Mouse (Mus musculus) urinary bladder, postnatal 10 days (tissue): ENCODE results near the gene Gnai2.
A peak's percentile ranks its signal among the peaks of the same experiment; 100 is the strongest.

Source experiments
- DNase-seq: peaks from one replicate; pipeline ENCODE4 v3.0.0; 2022; ENCODE audit warnings: low spot score

The Gnai2 gene

DNA sequence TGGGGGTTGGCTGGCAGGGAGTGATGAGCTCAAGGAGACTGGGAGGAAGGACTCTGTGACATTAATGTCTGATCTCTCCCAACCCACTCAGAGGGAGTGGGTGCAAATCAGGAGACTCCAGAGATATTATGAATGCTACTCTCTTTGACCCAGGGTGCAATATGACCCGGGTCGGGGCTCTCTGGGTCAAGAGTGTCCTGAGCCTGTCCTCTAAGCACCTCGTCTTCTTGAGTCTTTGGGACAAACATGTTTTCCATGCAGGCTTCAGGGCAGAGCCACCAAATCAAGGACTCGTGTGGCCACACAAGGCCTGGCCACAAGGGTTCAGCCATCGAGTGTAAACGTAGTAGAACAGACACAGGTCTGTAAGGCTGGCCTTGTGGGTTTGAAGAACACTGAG, 22.9 kb upstream of the Gnai2 start:
- DNase-seq: no peak

DNA sequence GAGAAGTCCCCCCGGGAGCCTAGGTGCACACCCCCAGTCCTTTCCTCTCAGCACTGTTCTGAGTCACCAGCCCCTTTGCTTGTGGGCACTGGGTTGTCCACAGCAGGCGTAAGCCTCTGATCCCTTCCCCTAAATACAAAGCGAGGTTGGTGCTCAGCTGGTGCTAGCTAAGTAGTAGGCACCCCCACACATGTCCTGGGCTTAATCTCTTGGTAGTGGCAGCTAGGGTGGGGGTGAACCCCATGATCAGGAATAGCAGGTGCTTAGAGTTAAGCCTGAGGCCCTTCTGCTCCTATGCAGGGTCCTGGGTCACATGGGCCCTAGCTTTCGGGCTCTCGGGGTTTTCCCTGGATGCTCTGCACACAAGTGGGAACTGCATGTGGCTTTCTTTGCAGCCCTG, 22.0 kb upstream of the Gnai2 start:
- no peak for DNase-seq

DNA sequence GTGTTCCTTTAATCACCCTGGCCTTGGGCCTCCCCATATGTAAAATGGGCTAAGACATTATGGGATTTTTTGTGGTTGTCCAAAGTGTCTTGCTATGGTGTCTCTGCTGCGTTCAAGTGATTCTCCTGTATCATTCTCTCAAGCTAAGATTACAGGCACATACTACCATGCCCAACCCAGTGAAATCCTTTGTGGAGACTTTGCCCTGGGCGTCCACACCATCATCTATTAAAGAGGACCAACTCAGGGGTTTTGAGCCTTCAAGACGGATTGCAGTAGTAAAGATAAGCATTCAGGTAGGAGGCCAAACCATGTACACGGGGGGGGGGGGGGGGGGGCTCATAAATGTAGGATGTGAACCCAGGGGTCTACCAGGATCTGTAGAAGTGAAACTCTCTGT, 19.4 kb upstream of the Gnai2 start:
- no peak for DNase-seq

DNA sequence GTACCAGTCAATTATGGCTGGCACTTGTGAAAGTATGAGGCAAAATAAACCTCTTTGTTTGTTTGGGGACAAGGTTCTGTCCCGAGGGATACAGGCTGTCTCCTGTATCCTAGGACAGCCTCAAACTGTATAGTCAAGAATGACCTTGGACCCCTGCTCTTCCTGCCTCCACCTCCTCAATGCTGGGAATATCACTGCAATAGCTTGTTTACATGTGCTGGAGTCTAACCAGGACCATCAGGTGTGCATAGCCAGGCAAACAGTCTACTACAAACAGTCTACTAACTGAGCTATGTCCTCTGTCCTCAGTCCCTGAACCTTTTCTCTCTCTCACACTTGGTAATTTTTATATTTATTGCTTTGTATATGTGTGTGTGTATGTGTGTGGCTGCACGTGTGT, 18.3 kb upstream of the Gnai2 start:
- DNase-seq: no peak

DNA sequence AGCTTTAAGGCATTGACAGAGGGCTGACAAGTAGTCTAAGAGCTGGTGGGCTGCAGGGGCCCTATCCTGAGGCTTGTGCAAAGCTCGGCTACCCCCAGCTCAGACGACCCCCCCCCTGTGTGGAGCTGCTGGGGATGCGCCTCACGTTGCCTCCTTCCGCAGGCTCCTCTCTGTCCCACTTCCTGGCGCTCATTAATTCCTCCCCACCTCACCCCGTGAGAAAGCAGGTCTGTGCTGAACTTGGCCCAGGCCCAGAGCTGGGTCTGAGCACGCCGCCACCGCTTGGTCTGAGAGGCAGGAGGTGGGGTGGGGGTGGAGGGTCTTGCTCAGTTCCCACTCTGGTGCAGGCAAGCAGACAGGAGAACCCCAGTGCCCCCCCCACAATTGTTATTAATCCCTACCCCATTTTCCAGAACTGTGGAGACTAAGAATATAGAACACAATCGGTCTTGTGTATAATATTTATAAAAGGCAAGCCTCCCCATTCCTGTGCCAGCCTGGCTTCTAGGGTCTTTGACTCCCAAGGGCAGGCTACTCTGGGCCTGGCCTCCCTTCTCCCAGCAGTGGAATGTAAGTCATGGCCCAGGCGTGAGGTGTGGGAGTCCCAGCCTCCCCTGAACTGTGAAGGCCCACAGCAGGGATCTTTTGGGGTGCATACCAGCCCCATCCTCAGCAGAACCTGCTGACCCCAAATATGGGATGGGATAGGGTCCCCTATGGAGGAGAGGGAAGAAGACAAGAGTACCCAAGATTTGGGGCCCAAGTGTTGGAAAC, 15.7 kb upstream of the Gnai2 start:
- no peak for DNase-seq

DNA sequence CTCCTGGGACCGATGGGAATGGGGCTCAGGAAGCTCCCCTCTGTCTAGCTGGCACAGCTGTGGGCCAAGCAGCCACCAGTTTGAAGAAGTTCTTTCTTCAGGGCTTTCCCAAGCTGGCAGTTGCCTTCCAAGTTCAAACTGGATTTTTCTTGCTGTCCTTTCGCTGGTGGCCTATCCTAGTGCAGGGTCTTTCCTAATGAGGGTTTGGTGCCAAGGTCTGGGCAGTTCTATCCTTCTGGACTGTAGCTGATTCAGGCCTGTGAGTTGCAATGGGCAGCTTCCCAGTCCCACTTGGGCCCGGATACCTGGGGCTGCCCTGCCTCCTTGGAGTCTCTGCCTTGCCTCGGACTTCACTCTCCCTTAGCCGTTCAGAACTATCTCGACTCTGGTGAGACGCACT, 15.1 kb upstream of the Gnai2 start:
- no peak for DNase-seq

DNA sequence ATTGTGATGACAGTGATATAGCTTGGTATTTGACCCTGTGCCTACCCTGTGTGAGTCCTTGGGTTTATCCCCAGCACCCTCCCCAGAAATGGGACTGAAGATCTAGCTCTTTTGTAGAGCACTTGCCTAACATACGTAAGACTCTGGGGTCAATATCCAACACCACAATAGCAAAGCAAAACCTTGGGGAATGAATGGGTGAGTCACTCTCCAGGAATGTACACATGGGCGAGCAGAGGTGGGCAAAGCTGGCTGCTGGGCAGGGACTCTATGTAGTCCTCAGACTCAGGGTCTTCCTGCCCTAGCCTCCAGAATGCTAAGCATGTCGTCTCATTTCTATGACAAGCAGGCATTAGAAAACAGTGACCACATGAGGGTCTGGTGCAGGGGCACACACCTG, 13.6 kb upstream of the Gnai2 start:
- DNase-seq: no peak

DNA sequence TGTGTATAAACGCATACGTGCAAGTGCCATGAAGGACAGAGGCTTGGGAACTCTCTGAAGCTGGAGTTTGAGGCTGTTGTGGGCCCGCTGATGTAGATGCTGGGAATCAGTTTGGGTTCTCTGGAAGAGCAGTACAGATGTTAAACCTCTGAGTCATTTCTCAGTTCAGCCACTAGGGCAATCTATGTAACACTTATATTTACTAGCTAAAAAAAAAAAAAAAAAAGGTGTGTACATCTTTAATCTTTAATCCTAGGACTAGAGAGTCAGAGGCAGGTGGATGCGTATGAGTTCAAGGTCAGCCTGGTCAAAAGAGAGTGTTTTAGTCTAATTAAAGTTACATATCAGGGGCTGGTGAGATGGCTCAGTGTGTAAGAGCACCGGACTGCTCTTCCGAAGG, 11.8 kb upstream of the Gnai2 start:
- no peak for DNase-seq

DNA sequence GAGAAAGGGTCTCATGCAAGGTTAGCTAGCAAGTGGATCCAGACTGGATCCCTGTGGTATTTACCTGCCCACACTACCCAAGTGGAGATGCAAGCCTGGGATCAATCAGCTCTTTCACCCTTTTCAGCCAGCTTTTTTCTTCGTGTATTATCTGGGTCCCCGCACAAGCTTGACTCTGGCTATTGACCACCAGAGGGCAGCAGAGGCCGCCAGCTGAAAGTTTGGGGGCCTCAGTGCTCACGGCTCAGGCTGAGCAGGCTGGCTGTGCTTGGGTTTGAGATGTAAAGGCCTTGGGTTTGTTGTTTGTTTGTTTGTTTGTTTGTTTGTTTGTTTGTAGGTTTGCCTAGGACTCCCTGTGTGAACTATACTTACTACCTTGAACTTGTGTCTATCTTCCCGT, 10.4 kb upstream of the Gnai2 start:
- DNase-seq: no peak

DNA sequence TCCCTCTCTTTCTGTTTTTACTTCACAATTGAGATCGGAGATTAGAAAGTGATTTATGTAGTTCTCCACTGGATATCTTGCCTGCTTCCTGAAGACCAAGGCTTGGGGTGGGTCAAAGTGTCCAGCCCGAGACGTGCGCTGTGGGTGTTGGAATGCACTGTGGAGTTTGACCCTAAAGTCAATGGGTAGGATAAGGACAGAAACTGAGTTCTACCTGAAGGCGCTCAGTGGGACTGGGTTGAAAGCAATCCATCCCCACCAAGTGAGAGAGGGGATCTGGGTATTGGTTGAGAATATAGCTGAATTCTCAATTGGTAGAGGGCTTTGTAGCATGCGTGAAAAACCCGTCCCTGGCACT, 10.0 kb upstream of the Gnai2 start:
- DNase-seq: no peak

DNA sequence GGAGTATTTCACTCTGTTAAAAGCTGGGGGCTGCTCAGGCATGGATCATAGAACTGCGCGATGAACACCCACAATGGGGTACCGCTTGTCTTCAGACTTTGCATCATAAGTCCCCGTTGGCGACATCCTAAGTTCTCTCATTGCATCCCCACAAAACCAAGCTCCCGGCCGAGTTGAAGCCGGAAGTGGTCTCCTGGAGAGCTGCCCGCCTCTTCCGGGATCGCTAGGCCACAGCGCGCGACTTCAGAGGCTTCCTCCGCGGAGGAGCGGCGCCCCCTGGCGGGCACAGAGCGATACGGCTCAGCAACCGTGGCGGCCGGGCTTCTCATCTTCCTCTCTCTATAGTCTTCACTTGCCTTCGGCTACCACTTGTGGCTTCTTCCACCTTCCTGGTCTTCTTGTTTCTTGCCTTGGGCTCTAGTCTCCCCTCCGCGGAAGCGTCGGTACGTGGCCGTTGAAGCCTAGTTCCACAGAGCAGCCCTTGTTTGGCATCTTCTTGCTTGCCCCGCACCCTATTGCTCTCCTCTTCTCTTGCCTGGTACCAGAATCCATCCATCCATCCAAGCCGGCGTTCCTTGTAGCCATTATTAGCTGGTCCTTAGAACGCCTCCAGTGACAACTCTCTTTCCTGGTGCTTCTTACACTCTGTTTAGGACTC, 9.5 kb upstream of the Gnai2 start:
- DNase-seq: peak; percentile 80

DNA sequence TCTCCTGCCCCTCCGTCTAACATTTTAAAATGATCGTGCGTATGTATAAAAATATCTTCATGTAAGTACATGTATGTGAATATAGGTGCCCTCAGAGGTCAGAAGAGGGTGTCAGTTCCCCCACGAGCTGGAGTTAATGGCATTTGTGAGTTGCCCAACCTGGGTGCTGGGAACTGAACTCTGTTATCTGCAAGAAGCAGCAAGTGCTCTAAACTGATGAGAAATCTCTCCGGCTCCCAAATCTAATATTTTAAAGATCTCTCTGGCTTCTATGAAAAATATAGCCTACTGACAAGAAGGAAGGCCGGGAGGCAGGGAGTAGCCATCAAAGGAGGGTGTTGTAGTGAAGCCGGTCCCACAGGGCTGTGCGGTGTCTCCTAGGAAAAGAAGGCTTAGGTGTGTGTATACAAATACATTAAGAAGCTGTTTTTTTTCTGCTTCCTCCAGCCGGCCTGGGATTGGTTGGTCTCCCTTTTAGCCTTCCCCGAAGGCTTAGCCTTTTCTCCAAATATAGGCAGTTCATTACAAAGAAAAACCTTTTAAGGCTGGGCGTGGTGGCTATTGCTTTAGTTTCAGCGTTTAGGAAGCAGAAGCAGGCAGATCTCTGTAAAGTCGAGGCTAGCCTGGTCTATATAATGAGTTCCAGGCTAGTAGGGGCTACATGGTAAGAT, 8.5 kb upstream of the Gnai2 start:
- DNase-seq: no peak

DNA sequence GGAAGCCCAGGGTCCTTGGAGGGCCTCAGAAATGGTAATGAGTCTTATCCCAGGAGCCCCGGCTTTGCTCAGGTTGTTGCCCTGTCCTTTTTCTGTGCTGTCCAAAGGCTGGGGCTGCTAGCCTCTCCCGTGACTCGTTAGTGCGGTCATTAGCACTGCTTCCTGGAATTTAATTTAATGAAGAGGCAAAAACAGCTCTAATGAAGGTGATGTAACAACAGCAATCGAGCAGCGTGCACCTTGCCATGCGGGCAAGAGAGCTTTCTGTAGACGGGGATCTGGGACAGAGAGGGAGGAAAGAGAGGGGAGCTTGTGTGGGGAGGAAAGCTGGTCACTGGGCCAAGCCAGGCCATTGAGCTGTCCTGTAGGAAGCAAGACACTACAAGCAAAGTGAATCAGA, 6.5 kb upstream of the Gnai2 start:
- DNase-seq: no peak

DNA sequence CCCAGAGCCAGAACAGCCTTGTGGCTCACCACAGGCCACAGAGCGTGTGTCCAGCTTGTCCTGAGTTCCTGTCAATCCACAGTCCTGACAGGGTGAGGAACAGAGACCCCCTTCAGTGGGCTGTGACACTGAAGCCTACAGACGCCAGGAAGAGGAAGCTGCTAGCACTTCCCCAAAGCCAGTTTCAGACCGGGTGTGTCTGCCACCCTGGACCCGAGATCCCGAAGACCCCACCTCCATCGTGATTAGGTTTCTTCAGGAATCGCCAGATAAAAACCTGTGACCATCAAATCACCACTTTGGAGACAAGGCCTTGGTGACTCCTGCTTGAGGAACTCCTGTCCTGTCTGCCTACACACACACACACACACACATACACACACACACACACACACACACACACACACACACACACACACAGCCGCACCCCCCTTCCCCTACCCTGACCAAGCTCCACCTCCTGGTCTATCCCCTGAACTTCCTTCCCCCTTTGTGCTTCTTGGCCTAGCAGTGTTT, 5.1 kb upstream of the Gnai2 start:
- DNase-seq: no peak

DNA sequence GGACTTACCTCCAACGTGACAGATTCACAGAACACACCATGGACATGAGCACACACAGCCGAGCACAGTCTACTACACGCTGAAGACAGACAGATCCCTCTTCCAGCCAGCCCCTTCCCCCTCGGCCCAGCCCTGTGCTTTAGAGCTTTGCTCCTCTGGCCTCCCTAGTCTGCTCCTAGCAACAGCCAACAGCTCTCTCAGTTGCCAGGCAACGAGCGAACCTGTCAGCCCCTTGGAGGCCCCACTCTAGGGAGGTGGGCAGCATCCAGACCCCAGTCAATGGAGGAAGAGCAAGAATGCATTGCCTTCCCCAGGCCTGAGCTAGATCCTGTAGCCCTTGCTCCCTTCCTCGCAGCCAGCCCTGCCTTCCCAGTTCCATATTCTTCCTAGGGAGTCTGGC, 1.9 kb upstream of the Gnai2 start:
- DNase-seq: no peak

DNA sequence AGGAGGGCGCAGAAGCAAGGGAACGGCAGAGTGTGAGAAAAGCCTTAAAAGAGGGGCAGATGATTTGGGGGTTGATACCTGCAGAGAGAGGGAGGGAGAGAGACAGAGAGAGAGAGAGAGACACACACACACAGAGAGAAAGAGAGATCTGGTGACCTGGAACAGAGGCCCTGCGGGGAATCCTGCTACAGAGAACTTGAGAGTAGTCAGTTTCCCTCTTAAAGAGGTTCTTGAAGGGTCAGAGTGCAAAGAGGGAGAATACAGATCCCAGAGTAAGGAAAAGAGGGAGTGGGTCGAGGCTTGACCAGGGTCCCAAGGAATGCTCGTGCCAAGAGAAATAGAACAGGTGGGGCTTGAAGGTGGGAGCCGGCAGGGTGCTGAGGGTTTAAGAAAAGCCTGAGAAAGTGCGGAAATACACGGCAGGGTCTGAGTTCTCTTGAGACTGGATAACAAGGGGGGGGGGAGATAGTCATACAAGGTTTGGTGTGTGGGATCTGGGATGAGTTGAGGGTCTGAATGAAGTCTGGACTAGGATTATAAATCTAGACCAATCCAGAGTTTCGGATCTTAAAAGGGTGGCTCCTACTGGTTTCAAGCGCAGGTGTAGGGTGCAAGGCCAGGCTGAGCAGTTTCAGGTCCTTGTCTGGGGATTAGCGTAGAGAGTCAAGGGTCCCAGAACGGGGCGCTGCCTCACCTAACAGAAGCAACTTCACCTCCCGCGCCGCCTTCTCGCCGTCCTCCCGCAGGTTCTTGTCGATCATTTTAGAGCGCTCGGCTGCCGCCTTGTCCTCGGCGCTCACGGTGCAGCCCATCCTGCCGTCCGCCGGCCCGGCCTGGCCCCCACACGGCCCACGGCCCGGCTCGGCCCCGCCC, 525 bp downstream of the Gnai2 start:
- DNase-seq: no peak

DNA sequence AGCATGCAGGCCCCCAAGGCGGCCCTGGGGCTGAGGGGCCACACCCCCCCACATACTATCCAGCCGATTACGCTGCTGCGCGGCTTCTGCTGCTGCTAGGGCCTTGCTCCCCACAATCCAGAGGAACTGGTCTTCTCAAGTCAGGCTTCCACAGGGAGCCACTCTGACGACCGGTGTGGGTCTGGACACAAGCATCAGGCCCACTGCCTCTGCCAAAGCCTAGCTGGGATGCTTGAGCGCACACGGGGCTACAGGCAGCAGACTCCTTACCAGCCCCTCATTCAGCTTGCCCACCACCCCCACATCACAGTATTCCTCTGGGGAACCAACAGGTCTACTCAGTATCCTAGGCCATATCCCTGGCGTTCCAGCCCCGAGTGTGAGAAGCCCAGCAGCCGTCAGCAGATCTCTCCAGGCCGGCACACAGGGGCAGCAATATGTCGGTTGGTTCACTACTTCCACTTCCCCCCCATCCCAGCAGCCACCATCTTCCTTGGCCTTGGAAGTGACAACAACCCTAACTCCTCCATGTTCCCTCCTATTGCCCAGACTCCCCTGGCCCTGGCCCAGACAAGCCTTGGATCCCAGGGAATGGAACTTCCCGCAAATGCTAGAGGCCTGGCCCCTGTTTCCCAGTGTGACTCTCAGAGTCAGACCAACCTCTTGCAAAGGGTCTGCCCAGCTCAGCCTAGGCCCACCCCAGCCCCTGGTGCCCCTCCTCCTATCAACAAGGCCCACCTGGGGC, 1.3 kb downstream of the Gnai2 start:
- DNase-seq: no peak

DNA sequence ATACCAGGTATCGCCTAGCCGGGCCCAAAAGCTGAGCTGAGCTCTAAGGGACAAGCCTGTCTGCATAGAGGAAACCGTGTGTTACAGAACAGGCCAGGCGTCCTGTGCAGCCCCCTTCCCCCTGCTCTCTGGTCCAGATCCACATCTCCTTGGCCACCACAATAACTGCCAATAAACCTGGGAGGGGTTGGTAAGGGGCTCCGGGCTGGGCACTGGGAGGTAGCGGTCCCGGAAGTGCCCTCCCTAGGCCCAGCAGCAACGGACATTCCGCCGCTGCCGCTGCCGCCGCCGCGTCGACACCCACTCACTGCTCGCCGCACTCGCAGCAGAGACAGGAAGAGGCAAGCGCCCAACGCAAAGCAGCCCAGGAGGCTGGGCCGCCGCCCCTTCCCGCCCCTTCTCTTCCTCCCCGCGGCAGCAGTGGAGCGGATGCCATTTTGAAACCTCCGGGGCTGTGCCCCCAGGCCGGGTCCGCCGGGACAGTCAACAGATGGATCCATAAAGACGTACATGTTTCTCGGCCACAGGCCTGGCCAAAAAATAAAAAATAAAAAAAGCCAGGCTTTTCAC, 2.0 kb downstream of the Gnai2 start:
- DNase-seq: peak; percentile 48

DNA sequence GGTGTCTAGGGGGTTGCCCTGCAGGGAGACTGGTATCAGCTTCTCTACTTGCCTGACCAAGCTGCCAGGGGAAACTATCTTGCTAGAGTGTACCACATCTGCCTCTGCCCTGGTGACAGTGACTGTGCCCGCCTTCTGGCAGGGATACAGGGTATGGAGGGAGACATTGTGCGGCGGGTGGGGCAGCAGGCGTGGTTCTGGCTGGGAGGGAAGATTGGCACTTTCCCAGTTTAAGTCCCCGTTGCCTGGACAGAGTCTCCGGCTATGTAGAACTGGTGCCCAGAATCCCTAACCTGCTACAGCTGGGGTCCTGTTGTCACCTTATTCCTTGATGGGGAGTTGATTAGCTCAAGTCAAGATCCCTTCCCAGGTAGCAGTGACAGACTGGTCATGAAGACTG, 2.7 kb downstream of the Gnai2 start:
- no peak for DNase-seq

DNA sequence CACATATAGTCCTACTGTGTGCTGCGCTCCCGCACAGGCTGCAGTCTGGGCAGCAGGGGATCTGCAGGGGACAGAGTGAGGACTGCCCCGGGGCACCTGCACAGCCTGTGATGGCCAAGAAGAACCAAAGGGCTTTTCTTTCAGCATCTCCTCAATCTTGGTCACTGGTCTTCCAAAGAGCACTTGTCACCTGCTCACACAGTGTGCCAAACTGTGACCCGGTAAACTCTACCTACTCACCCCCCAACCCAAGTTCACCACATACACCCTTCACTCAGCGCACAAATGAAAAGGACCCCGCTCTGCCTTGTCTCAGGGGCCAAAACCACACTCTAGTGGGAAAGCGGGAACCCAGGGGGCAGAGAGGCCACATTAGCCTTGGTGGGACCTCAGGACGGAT, 3.3 kb downstream of the Gnai2 start:
- DNase-seq: no peak

DNA sequence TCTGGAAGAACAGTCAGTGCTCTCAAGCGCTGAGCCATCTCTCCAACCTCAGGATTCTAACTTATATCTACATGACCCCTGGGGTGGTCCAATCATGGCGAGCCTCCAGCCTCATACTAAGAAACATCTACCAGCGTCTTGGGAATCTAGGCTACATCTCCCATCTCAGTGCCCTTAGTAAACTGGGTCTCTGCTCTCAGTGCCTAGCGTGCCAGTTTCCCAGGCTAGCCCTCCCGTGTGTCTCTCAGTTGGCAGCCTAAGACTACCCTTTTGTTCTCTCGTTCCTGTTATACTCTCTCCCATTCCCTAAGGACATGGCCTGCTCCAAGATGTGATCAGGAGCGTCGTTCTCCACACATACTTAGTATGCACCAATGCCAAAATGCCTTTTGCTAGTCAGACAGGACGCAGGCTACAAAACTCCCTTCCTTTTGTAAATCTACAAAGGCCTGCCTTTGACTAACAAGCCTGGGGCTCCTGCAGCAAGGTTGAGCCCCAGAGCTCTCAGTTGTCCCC, 3.8 kb downstream of the Gnai2 start:
- no peak for DNase-seq
